Mouse (Mus musculus): ENCODE data around the gene Tns1.

- TF ChIP-seq CTCF (IDR thresholded peaks at IDR 0.05; ENCODE audit: low read depth) (no peak), EP300 (optimal IDR thresholded peaks at IDR 0.05) (no peak)
Observed at GRCm38 (mm10) chr1:73937805-73938204, 186.4 kb downstream of the Tns1 start.
